Mouse (Mus musculus): ENCODE data around the gene Klf4.

GRCm38 (mm10) chr4:55563050-55563449 is 30.8 kb upstream of the Klf4 start:
- no peak for TF ChIP-seq EP300 (optimal IDR thresholded peaks at IDR 0.05)
- TF ChIP-seq CTCF (IDR thresholded peaks at IDR 0.05; ENCODE audit: low read depth): no peak

All from stomach, postnatal 0 days (tissue).